Mouse (Mus musculus): ENCODE measurements at regions not wholly inside any gene's neighbourhood (a gene's known extent, or its start where the extent isn't known, plus 50 kb on each side); places are given as distances from the start of the nearest gene placed in this dataset.
A peak's percentile ranks its signal among the peaks of the same experiment; 100 is the strongest.

DNA sequence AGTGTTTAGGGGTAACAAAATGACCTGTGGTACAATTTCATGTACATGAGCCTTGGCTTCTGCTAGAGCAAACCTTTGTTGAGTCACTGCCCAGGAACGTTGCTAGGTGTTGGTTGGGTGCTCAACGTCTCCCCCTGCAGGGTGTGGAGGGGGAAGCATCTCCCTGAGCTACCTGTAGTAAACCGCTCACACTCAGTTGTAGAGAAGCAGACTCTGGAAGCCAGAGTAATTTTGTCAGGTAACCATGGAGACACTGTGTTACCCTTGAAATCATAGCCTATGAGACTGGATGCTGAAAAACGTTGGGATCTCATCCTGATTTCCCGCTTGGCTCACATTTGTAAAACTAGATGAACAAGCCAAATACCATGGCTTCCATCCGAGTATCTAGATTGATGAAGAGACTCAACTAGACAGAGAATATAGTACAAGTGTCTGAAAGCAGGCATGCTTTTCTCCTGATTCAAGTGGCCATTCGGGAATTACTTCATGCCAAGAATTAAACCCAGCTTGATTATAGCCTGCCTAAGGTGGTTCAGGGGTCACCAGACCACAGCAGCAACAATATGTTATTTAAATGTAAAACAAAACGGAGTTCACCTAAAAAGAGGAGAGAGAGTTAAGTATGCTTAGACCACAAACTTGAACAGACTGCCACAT is 63.7 kb upstream of the Ctla4 start:
- WGBS (ENCODE audit: insufficient replicate concordance) = 45% methylated on average over 8 of the region's 8 CpGs
- no peak overlapping the region for H3K4me2 ChIP-seq

DNA sequence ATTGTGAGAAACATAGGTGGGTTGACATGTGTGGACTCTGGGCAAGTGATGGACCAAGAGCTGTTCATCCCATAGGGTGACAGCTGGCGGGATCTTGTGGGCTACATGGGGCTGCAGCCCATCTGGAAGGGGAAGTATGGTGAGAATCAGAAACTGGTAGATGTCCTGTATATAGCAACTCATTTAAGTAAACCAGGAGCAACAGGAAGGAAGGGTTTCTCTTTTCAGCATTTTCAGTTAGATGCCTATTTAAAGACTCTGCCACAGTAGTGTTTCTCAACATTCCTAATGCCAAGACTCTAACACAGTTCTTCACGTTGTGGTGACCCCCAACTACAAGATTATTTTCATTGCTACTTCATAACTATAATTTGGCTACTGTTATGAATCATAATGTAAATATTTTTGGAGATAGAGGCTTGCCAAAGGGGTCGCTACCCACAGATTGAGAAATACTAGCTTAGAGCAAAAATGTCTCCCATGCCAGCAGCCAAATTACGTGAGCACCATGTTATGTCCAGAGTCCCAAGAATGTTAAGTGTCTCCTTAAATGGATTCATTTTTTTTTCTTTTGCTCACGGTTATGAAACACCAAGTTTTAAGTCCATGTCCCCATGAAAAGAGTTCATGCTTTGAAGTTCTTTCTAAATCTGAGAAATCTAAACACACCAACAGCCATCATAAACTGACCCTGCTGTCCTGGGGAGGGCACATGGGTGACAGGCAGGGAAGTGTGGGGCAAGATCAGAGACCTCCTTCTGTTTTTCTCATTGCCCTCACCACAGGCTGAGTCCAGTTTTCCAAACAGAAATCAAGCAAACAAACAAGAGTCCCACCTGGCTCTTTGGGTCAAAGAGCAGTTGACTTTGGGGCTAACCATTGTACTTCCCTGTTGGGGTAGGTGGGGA is 62.3 kb upstream of the Ctla4 start:
- no peak for DNase-seq
- Histone ChIP-seq H3K27ac (no peak overlapping the region), H3K36me3 (no peaks in the 10 kb centered on the region), H3K4me2 (no peak overlapping the region), H3K27me3 (no peaks in the 10 kb centered on the region), H3K4me1 (replicated peaks) (peaks cover 6% of the 10 kb centered on the region; the same call in 1 of the 2 replicates), H3K9me3 (replicated peaks) (no peaks in the 10 kb centered on the region), H3K4me3 (replicated peaks) (no peak overlapping the region), H3K9ac (no peak overlapping the region)
- ATAC-seq (ENCODE audit: low read depth) = no peak
- 44% methylated on average over 5 of the region's 5 CpGs for WGBS (ENCODE audit: insufficient replicate concordance)

More for the DNA sequence above, 63.7 kb upstream of the Ctla4 start:
- no peaks in the 10 kb centered on the region for H3K27me3 ChIP-seq
- no peaks in the 10 kb centered on the region for H3K9me3 ChIP-seq (replicated peaks)
- H3K4me3 ChIP-seq (replicated peaks) = no peak overlapping the region
- no peaks in the 10 kb centered on the region for H3K36me3 ChIP-seq
- H3K27ac ChIP-seq = no peak overlapping the region
- no peak overlapping the region for H3K9ac ChIP-seq
- peaks cover 6% of the 10 kb centered on the region; the same call in 1 of the 2 replicates for H3K4me1 ChIP-seq (replicated peaks)
- peak; percentile 6 for DNase-seq
- no peak for ATAC-seq (ENCODE audit: low read depth)

DNA sequence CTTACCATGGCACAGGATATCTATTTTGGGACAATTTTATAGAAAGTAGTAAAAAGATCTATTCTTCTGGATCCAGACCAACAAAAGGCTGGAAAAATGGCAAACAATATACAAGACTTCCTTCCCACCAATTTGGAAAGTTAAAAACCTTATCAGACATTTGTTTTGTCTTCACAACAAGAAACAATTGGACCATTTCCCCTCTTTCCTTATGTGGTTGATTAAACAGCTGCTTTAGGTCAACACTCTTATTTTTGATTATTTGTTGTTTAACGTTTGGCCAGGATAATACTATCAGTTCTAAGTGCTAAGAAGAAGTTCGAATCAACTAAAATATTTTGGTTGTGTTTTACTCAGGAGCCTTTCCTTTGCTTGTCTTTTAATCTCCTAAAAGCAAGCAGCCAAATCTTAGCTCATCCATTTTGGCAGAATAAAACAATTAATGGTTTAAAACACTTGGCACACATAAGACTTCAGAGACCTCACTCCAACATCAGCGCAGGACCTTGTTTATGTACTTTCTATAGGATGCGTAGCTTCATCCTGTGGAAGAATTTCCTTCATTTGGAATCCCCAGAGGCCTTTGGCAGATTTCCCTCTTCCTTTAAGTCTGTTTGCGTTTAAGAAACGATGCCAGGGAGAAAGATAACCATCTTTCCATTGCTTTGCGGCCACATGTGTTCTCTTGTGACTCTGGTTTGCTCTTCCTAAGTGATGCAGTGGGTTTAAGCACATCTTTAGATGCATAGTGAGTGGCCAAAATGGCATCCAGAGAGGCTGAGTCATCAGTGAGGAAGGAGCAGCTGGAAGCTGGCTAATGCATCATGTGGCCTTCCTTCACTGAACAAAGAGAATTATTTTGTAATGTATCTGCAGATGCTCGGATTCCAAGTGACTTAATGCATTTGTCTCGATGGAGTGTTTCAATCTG is 61.3 kb upstream of the Ctla4 start:
- no peaks in the 10 kb centered on the region for H3K36me3 ChIP-seq
- H3K4me2 ChIP-seq = no peak overlapping the region
- H3K9ac ChIP-seq = no peak overlapping the region
- no peak overlapping the region for H3K27ac ChIP-seq
- H3K27me3 ChIP-seq = no peaks in the 10 kb centered on the region
- no peaks in the 10 kb centered on the region for H3K9me3 ChIP-seq (replicated peaks)
- DNase-seq (no peak), ATAC-seq (ENCODE audit: low read depth) (no peak)
- peaks cover 6% of the 10 kb centered on the region; the same call in 1 of the 2 replicates for H3K4me1 ChIP-seq (replicated peaks)
- H3K4me3 ChIP-seq (replicated peaks) = no peak overlapping the region
- WGBS (ENCODE audit: insufficient replicate concordance) = 47% methylated on average over 9 of the region's 9 CpGs

DNA sequence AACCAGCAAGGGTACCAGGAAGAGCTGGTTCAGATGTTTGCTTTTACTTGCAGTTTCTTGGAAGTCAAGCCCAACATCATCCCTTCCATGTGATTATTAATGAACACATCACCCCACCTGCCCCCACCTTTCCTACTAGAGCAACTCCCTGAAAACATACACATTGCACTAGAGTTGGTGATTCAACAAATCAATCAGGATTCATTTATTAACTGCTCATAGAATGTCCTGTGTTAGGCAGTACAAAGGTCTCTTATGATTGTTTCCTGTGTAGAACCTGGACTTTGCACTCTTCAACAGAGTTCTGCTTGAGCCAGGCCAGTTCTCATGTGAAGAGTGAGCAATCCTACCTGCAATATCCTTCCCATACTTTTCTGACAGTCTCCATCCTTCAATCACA is 59.8 kb upstream of the Ctla4 start:
- Histone ChIP-seq H3K27me3 (no peaks in the 10 kb centered on the region), H3K4me3 (replicated peaks) (no peak overlapping the region), H3K27ac (no peak overlapping the region), H3K4me1 (replicated peaks) (peaks cover 6% of the 10 kb centered on the region; the same call in 1 of the 2 replicates), H3K9me3 (replicated peaks) (no peaks in the 10 kb centered on the region), H3K9ac (no peak overlapping the region), H3K36me3 (no peaks in the 10 kb centered on the region), H3K4me2 (no peak overlapping the region)
- DNase-seq = no peak
- ATAC-seq (ENCODE audit: low read depth) = no peak

DNA sequence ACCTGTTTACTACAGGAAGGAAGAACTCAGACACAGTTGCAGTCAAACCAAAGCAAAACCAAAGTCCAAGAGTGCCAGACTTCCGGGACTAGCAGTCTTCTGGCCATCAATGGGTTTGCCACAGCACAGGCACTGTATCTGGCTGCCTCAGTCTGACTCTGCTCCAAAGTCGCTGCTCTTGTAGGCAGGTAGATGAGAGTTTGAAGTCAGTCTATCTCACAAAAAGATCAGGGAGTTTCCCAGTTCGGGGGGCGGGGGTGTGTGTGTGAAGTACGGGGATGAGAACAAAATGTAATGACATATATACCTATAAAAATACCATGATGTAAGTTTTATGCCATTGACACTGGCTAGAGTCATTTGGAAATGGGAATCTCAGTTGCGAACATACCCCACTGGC is 58.6 kb upstream of the Ctla4 start:
- H3K36me3 ChIP-seq = no peaks in the 10 kb centered on the region
- H3K4me2 ChIP-seq = no peak overlapping the region
- H3K27ac ChIP-seq = no peak overlapping the region
- H3K9ac ChIP-seq = no peak overlapping the region
- no peaks in the 10 kb centered on the region for H3K9me3 ChIP-seq (replicated peaks)
- 72% methylated on average over 6 of the region's 6 CpGs for WGBS (ENCODE audit: insufficient replicate concordance)
- peaks cover 6% of the 10 kb centered on the region; the same call in 1 of the 2 replicates for H3K4me1 ChIP-seq (replicated peaks)
- DNase-seq = no peak
- no peak for ATAC-seq (ENCODE audit: low read depth)
- H3K4me3 ChIP-seq (replicated peaks) = no peak overlapping the region
- H3K27me3 ChIP-seq = no peaks in the 10 kb centered on the region

DNA sequence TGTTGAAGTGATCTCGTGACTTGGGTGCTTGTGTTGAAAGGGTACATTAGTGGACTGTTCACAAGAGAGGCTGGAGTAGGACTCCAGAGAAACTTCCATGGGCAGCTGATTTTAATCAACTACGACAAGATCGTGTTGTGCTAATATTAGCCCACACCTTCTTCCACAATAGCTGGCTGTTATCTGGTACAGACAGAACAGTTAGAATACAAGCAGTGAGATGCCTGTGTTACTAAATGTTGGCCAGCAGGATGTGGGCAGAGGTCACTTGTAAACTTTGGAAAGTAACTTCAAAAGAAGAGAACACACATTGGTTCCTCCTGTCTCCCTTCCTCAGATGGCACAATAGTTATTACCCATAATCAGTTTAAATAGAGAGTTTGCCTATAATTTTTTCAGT is 57.0 kb upstream of the Ctla4 start:
- no peaks in the 10 kb centered on the region for H3K36me3 ChIP-seq
- H3K4me1 ChIP-seq (replicated peaks) = peaks cover 2% of the 10 kb centered on the region; the same call in 1 of the 2 replicates
- H3K4me3 ChIP-seq (replicated peaks) = no peak overlapping the region
- ATAC-seq (ENCODE audit: low read depth) (no peak), DNase-seq (no peak)
- H3K4me2 ChIP-seq = no peak overlapping the region
- no peaks in the 10 kb centered on the region for H3K27me3 ChIP-seq
- WGBS (ENCODE audit: insufficient replicate concordance) = 19% methylated on average over 3 of the region's 3 CpGs
- no peak overlapping the region for H3K9ac ChIP-seq
- no peaks in the 10 kb centered on the region for H3K9me3 ChIP-seq (replicated peaks)
- H3K27ac ChIP-seq = no peak overlapping the region

DNA sequence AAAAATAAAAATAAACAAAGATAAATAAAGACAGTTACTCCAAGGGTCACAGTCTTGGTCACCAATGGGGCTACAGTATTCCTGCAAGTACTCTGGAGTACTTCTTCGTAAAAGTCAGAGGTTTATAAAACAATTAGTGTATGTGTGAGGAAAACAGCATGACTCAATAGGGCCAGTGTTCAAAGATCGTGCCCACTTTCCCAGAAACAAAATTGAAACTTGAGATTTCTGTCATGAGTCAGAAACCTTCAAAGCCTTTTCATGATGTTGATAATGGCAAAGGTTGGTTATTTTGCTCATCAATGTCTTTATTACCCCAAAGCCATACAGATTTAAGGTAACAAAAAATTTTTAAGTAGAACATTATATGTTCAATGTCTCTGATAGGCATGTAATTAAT is 53.1 kb upstream of the Ctla4 start:
- H3K9ac ChIP-seq = no peak overlapping the region
- no peaks in the 10 kb centered on the region for H3K9me3 ChIP-seq (replicated peaks)
- H3K27me3 ChIP-seq = no peaks in the 10 kb centered on the region
- no peak overlapping the region for H3K4me3 ChIP-seq (replicated peaks)
- WGBS (ENCODE audit: insufficient replicate concordance) = 51% methylated on average over 2 of the region's 2 CpGs
- DNase-seq = no peak
- H3K4me1 ChIP-seq (replicated peaks) = no peaks in the 10 kb centered on the region
- no peak overlapping the region for H3K27ac ChIP-seq
- H3K36me3 ChIP-seq = no peaks in the 10 kb centered on the region
- no peak for ATAC-seq (ENCODE audit: low read depth)
- H3K4me2 ChIP-seq = no peak overlapping the region

Measured in liver, embryonic 13.5 days (tissue).